Mouse (Mus musculus) testis, adult 2 months (tissue): ENCODE measurements around the gene AL607142.1.

Experiments
- CTCF ChIP-seq: fragments of 200-500 bp; IDR thresholded peaks from 2 replicates; pipeline ENCODE4 v1.5.1; 2012; ENCODE audit warnings: low read depth, mild to moderate bottlenecking, inconsistent platforms, low read length, moderate library complexity; ENCODE audit not compliant: control insufficient read depth, insufficient read depth, insufficient replicate concordance
- POLR2A ChIP-seq: fragments of 200-500 bp; IDR thresholded peaks from 2 replicates; pipeline ENCODE4 v1.6.1; 2012; ENCODE audit warnings: low read depth, mild to moderate bottlenecking, inconsistent platforms, low read length, moderate library complexity; ENCODE audit not compliant: control insufficient read depth

DNA sequence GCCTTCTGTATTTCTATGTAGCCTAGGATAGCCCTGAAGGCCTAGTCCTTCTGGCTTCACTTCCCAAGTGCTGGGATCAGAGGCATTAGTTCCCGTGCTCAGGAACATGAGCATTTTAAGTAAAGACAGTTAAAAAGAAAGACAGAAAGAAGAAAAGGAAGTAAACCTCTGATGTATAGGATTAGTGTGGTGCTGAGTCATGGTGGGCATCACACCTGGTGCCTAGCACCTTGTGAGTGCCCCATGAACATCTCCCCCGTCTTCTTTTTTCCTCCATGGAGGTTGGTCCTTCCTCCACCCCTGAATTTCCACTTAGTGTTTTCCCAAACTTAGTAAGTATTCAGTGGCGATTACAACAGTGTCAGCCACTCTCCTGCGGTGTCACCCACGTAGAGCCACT, 20.2 kb upstream of the AL607142.1 start:
- TF ChIP-seq POLR2A (no peak), CTCF (no peak)
